Mouse (Mus musculus) megakaryocyte progenitor cell, adult 5-6 weeks (primary cell): ENCODE data around the gene Zmynd12. TPM values are rescaled to one million over a fixed set of nuclear protein-coding genes. Genes with fewer than 3 reads are reported as not detected.

Experiments
- ATAC-seq: replicated peaks from 2 replicates; pipeline ENCODE4 v1.8.0; 2016; ENCODE audit warnings: mild to moderate bottlenecking, moderate TSS enrichment, inconsistent platforms; ENCODE audit not compliant: poor library complexity
- total RNA-seq, 2 experiments: library from RNA; stranded (forward) in 1 of 2; stranded (reverse) in 1 of 2; fragments of 157-497, 149-512 nt in 1 of 2; fragments of 200-1000 nt in 1 of 2; gene quantifications; 2 replicates each; pipeline versions ENCODE4 v1.2.3 to v1.2.4; 2015 to 2017

Zmynd12 gene
- total RNA-seq, 2 experiments from 2014 or later = not detected

DNA sequence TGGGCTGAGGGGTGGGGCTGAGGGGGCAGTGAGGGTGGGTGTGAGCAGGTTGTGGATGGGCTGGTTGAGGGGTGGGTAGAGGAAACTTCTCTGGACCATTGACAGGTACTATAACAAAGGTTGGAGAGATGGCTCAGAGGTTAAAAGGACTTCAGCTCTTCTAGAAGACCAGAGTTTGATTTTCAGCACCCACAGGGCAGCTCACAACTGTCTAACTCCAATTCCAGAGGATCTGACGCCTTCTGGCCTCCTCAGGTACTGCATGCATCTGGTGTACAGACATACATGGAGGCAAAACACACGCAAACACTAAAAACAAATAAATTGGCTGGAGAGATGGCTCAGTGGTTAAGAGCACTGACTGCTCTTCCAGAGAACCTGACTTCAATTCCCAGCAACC lies 89.0 kb downstream of the Zmynd12 start:
- ATAC-seq = no peak

DNA sequence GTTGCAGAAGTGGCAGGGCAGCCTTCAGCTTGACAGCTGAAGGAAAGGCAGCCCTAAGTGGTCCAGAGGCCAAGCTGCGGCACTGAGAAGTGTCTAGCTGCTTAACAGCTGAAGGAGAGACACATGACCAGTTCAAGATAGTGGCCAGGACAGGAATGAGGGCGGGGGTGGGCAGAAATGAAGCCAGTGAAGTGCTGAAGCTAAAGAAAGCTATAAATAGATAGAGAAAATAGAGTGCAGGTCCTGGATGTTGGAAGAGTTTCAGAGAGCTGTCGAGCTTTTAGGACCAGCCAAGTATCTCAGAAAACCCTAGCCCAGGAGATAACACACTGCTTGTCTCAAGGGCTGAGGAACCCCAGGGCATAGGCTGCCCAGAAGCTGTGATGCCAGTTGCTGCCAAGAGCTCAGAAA lies 90.1 kb downstream of the Zmynd12 start:
- ATAC-seq = no peak

Other genes starting within 250 kb of the Zmynd12 start
- 3.2 and 3.5 TPM in 2 replicates for gene Zfp691, start 248.6 kb upstream of the Zmynd12 start, total RNA-seq (2015)
- 2.5 and 5.2 TPM in 2 replicates for gene Zfp691, start 248.6 kb upstream of the Zmynd12 start, total RNA-seq (2017)
- gene Ermap, start 232.8 kb upstream of the Zmynd12 start, total RNA-seq (2015) = 25.4 and 48.3 TPM in 2 replicates
- 13.3 and 34.2 TPM in 2 replicates for gene Ermap, start 232.8 kb upstream of the Zmynd12 start, total RNA-seq (2017)
- 37.3 and 44.8 TPM in 2 replicates for gene Svbp, start 227.5 kb upstream of the Zmynd12 start, total RNA-seq (2015)
- gene Svbp, start 227.5 kb upstream of the Zmynd12 start, total RNA-seq (2017) = 17.3 and 43.0 TPM in 2 replicates
- not detected in 2 replicates for gene Tmem269, start 204.6 kb upstream of the Zmynd12 start, total RNA-seq (2015)
- gene Tmem269, start 204.6 kb upstream of the Zmynd12 start, total RNA-seq (2017) = not detected in 2 replicates
- gene AU022252, start 190.1 kb upstream of the Zmynd12 start, total RNA-seq (2015) = 3.4 and 4.6 TPM in 2 replicates
- 8.0 and 12.4 TPM in 2 replicates for gene AU022252, start 190.1 kb upstream of the Zmynd12 start, total RNA-seq (2017)
- gene P3h1, start 189.9 kb upstream of the Zmynd12 start, total RNA-seq (2015) = 7.2 and 7.7 TPM in 2 replicates
- 9.6 and 10.6 TPM in 2 replicates for gene P3h1, start 189.9 kb upstream of the Zmynd12 start, total RNA-seq (2017)
- gene Cldn19, start 167.4 kb upstream of the Zmynd12 start, total RNA-seq (2015) = not detected in 2 replicates
- gene Cldn19, start 167.4 kb upstream of the Zmynd12 start, total RNA-seq (2017) = not detected in 2 replicates
- 1,533 and 1,599 TPM in 2 replicates for gene Ybx1, start 128.2 kb upstream of the Zmynd12 start, total RNA-seq (2015)
- 1,470 and 1,694 TPM in 2 replicates for gene Ybx1, start 128.2 kb upstream of the Zmynd12 start, total RNA-seq (2017)
- gene Ppih, start 102.3 kb upstream of the Zmynd12 start, total RNA-seq (2015) = 137 and 138 TPM in 2 replicates
- 161 and 163 TPM in 2 replicates for gene Ppih, start 102.3 kb upstream of the Zmynd12 start, total RNA-seq (2017)
- gene Ccdc30, start 7.3 kb upstream of the Zmynd12 start, total RNA-seq (2015) = 0.66 TPM in 1 of 2 replicates, not detected in the other
- 0.14 and 1.0 TPM in 2 replicates for gene Ccdc30, start 7.3 kb upstream of the Zmynd12 start, total RNA-seq (2017)
- gene Ppcs, start 394 bp upstream of the Zmynd12 start, total RNA-seq (2015) = 12.5 and 15.9 TPM in 2 replicates
- gene Ppcs, start 394 bp upstream of the Zmynd12 start, total RNA-seq (2017) = 10.4 and 10.7 TPM in 2 replicates
- gene Rimkla, start 69.8 kb downstream of the Zmynd12 start, total RNA-seq (2015) = not detected in 2 replicates
- not detected in 2 replicates for gene Rimkla, start 69.8 kb downstream of the Zmynd12 start, total RNA-seq (2017)
- gene Foxj3, start 114.2 kb downstream of the Zmynd12 start, total RNA-seq (2015) = 26.5 and 45.1 TPM in 2 replicates
- gene Foxj3, start 114.2 kb downstream of the Zmynd12 start, total RNA-seq (2017) = 12.0 and 32.4 TPM in 2 replicates
- 0.44 and 0.83 TPM in 2 replicates for gene Frg2f1, start 116.7 kb downstream of the Zmynd12 start, total RNA-seq (2015)
- gene Frg2f1, start 116.7 kb downstream of the Zmynd12 start, total RNA-seq (2017) = 0.88 TPM in 1 of 2 replicates, not detected in the other
- not detected in 2 replicates for gene Guca2a, start 214.9 kb downstream of the Zmynd12 start, total RNA-seq (2015)
- gene Guca2a, start 214.9 kb downstream of the Zmynd12 start, total RNA-seq (2017) = not detected in 2 replicates
- not detected in 2 replicates for gene Guca2b, start 236.1 kb downstream of the Zmynd12 start, total RNA-seq (2015)
- not detected in 2 replicates for gene Guca2b, start 236.1 kb downstream of the Zmynd12 start, total RNA-seq (2017)